Mouse (Mus musculus) natural killer cell, adult 2 months (primary cell): ENCODE data around the gene Eps15l1.

Source experiments
- DNase-seq, 2 experiments: peaks; one replicate each; pipeline ENCODE4 v3.0.0; 2022; ENCODE audit warnings: low spot score in 2 of 2

The Eps15l1 gene

GRCm38 (mm10) chr8:72320803-72321583, 100.3 kb downstream of the Eps15l1 start:
- peak in 1 of 2 experiments; percentile 29 for DNase-seq

- DNase-seq: peak in 1 of 2 experiments; percentile 36
Measured at GRCm38 (mm10) chr8:72319921-72320802, 101.1 kb downstream of the Eps15l1 start.

- no peak for DNase-seq
Measured at GRCm38 (mm10) chr8:72319397-72319796, 101.9 kb downstream of the Eps15l1 start.

GRCm38 (mm10) chr8:72318801-72319322, 102.4 kb downstream of the Eps15l1 start, which contains the start of gene Klf2:
Gene Klf2, plus strand, starts transcription at chr8:72319033.
- DNase-seq: peak; percentile 99 to 100

- DNase-seq: peak in 1 of 2 experiments; percentile 36
Measured at GRCm38 (mm10) chr8:72317741-72318301, 103.4 kb downstream of the Eps15l1 start.

- DNase-seq: no peak
Measured at GRCm38 (mm10) chr8:72316053-72316695, 105.1 kb downstream of the Eps15l1 start.

- DNase-seq: no peak
Measured at GRCm38 (mm10) chr8:72312926-72313518, 108.2 kb downstream of the Eps15l1 start.

- DNase-seq: peak in 1 of 2 experiments; percentile 25
Measured at GRCm38 (mm10) chr8:72310849-72311506, 110.3 kb downstream of the Eps15l1 start.

GRCm38 (mm10) chr8:72308276-72308675, 113.0 kb downstream of the Eps15l1 start:
- no peak for DNase-seq

GRCm38 (mm10) chr8:72306913-72307312, 114.3 kb downstream of the Eps15l1 start:
- no peak for DNase-seq

- no peak for DNase-seq
Measured at GRCm38 (mm10) chr8:72305210-72305905, 115.9 kb downstream of the Eps15l1 start, which contains the start of gene Gm10282. Gene Gm10282, minus strand, starts transcription at chr8:72305260.

- DNase-seq: peak in 1 of 2 experiments; percentile 32
Measured at GRCm38 (mm10) chr8:72303633-72304032, 117.6 kb downstream of the Eps15l1 start.

GRCm38 (mm10) chr8:72302986-72303612, 118.2 kb downstream of the Eps15l1 start:
- DNase-seq: no peak

GRCm38 (mm10) chr8:72301497-72301896, 119.8 kb downstream of the Eps15l1 start:
- no peak for DNase-seq

- no peak for DNase-seq
Measured at GRCm38 (mm10) chr8:72300654-72301400, 120.4 kb downstream of the Eps15l1 start.

- no peak for DNase-seq
Measured at GRCm38 (mm10) chr8:72298928-72299327, 122.3 kb downstream of the Eps15l1 start.

- no peak for DNase-seq
Measured at GRCm38 (mm10) chr8:72296561-72296960, 124.7 kb downstream of the Eps15l1 start.

GRCm38 (mm10) chr8:72295679-72296078, 125.6 kb downstream of the Eps15l1 start:
- DNase-seq: peak; percentile 72 to 75
